Comparison of ENCODE assay signal across 21 mouse cellular contexts in the genomic region with DNA sequence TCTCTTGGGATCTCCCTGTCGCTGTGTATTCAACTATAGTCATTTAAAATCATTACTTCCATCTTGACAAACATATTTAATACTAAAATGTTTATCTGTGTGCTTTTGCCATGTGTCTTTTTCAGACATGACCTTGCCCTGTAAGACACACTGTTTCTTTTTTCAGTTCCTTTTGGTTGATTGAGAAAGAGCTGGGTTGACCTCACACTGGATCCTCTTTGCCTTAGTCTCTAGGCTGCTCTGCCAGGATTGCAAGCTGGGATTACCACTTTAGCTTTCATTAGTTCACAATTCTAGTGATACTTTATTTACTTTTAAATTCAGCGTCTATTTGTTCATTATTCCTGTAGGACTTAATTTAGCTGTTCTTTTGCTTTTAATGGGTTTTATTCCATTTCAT. TPM values are rescaled to one million over a fixed set of nuclear protein-coding genes. Genes with fewer than 3 reads are reported as not detected.
"Had no signal": no experiment of that assay in that cellular context is flagged by ENCODE, and none has a peak within 500 bp of the region (broad histone marks: within the 10 kb centered on the region; RNA-seq: fewer than 3 reads in every experiment).

No protein-coding gene starts in this region.

- DNase-seq: liver, postnatal 0 days; lung, adult 2 months; lung, postnatal 14 days; lung, postnatal 36 days; right cerebral cortex, postnatal 14 days; thymus, adult 2 months; thymus, postnatal 25 days; thymus, postnatal 4 days had no signal

- H3K9ac ChIP-seq: liver, postnatal 0 days; lung, embryonic 15.5 days; midbrain, embryonic 13.5 days; midbrain, embryonic 15.5 days; neural tube, embryonic 12.5 days; stomach, embryonic 15.5 days had no signal

- H3K4me3 ChIP-seq: lung, embryonic 15.5 days; megakaryocyte, embryonic 14.5 days; midbrain, embryonic 13.5 days; midbrain, embryonic 15.5 days; neural tube, embryonic 12.5 days; stomach, embryonic 15.5 days had no signal

- ATAC-seq: liver, postnatal 0 days; lung, postnatal 0 days; midbrain, embryonic 13.5 days; midbrain, embryonic 15.5 days had no signal

- H3K4me1 ChIP-seq: lung, embryonic 15.5 days; megakaryocyte, embryonic 14.5 days; midbrain, embryonic 13.5 days; midbrain, embryonic 15.5 days; neural tube, embryonic 12.5 days; stomach, embryonic 15.5 days had no signal

- H3K4me2 ChIP-seq: lung, embryonic 15.5 days; midbrain, embryonic 11.5 days; midbrain, embryonic 13.5 days; midbrain, embryonic 15.5 days; neural tube, embryonic 12.5 days; stomach, embryonic 15.5 days had no signal

- H3K9me3 ChIP-seq: lung, embryonic 15.5 days; megakaryocyte, embryonic 14.5 days; midbrain, embryonic 13.5 days; midbrain, embryonic 15.5 days; neural tube, embryonic 12.5 days; stomach, embryonic 15.5 days had no signal

- H3K27ac ChIP-seq: lung, embryonic 15.5 days; macrophage; midbrain, embryonic 13.5 days; midbrain, embryonic 15.5 days; neural tube, embryonic 12.5 days; stomach, embryonic 15.5 days; stomach, postnatal 0 days had no signal

- H3K27me3 ChIP-seq: lung, embryonic 15.5 days; megakaryocyte, embryonic 14.5 days; midbrain, embryonic 13.5 days; midbrain, embryonic 15.5 days; neural tube, embryonic 12.5 days; stomach, embryonic 15.5 days had no signal

- H3K36me3 ChIP-seq: lung, embryonic 15.5 days; midbrain, embryonic 13.5 days; midbrain, embryonic 15.5 days; neural tube, embryonic 12.5 days; stomach, embryonic 15.5 days had no signal

RNA-seq across cellular contexts. Expression of a gene that starts 7.2 kb away (rescaled TPM):
- total RNA-seq: midbrain, postnatal 0 days had no signal
- polyA plus RNA-seq: liver, postnatal 0 days; macrophage; midbrain, embryonic 13.5 days; midbrain, postnatal 0 days; neural tube, embryonic 12.5 days; neural tube, embryonic 14.5 days; testis, adult 2 months had no signal
